Mouse (Mus musculus) heart, embryonic 15.5 days (tissue): ENCODE data around the gene Zfp110. TPM values are rescaled to one million over a fixed set of nuclear protein-coding genes. Genes with fewer than 3 reads are reported as not detected.
"Not testable (repeated sequence)": the region's sequence is repeated elsewhere in the genome, so short reads cannot be mapped to it uniquely, and the experiment has no call there.

Experiments
- ATAC-seq: fragments of 200-750 bp; cut with Nextera tagmentation; replicated peaks from 2 replicates; pipeline ENCODE4 v1.8.0; 2017; ENCODE audit warnings: low read depth, moderate TSS enrichment; ENCODE audit not compliant: insufficient number of reproducible peaks, insufficient read depth, low FRiP score
- H3K27ac ChIP-seq: fragments of 300-500 bp; sonication (generic); 2 replicates; pipeline ENCODE4 v1.5.1; 2015; ENCODE audit warnings: mild to moderate bottlenecking, inconsistent platforms
- H3K27me3 ChIP-seq: fragments of 300-500 bp; sonication (generic); 2 replicates; pipeline ENCODE4 v1.6.1; 2015; ENCODE audit warnings: inconsistent platforms
- H3K36me3 ChIP-seq: fragments of 300-500 bp; sonication (generic); 2 replicates; pipeline ENCODE4 v1.6.1; 2015; ENCODE audit warnings: mild to moderate bottlenecking, inconsistent platforms
- H3K4me1 ChIP-seq: fragments of 300-500 bp; sonication (generic); replicated peaks from 2 replicates; pipeline ENCODE4 v1.6.1; 2015; ENCODE audit warnings: inconsistent platforms
- H3K4me2 ChIP-seq: fragments of 300-500 bp; sonication (generic); 2 replicates; pipeline ENCODE4 v1.6.1; 2015; ENCODE audit warnings: inconsistent platforms, mild to moderate bottlenecking, moderate library complexity
- H3K4me3 ChIP-seq: fragments of 300-500 bp; sonication (generic); 2 replicates; pipeline ENCODE4 v1.5.1; 2015; ENCODE audit warnings: mild to moderate bottlenecking, inconsistent platforms
- H3K9ac ChIP-seq: fragments of 300-500 bp; sonication (generic); 2 replicates; pipeline ENCODE4 v1.6.1; 2015; ENCODE audit warnings: mild to moderate bottlenecking, inconsistent platforms
- H3K9me3 ChIP-seq: fragments of 300-500 bp; sonication (generic); replicated peaks from 2 replicates; pipeline ENCODE4 v1.6.1; 2016; ENCODE audit warnings: inconsistent platforms
- WGBS: fragments of 180-500 bp; shearing (Covaris S2); methylation state at CpG from one replicate; pipeline ENCODE4 v1.1.7; 2015; ENCODE audit warnings: mixed read lengths; 5-methylcytosine and 5-hydroxymethylcytosine counted together
- polyA plus RNA-seq: library from polyadenylated mRNA; unstranded; fragments of >200 nt; fragmentation: Nextera tagmentation; extraction: Ambion mirVana; gene quantifications from 2 replicates; pipeline ENCODE4 v1.2.1, GENCODE M21; 2015

The Zfp110 gene
- polyA plus RNA-seq, 1 experiment from 2014 or later: 22.1 TPM

GRCm38 (mm10) chr7:12835193-12835671 is 671 bp downstream of the Zfp110 start:
- peak overlapping the region; percentile 78 for H3K27ac ChIP-seq

GRCm38 (mm10) chr7:12835779-12836178 is 1.2 kb downstream of the Zfp110 start:
- Histone ChIP-seq H3K9me3 (peaks cover 29% of the 10 kb centered on the region), H3K27ac (no peak overlapping the region), H3K4me2 (peak overlapping the region; percentile 73), H3K4me3 (peak overlapping the region; percentile 63), H3K36me3 (peaks cover 47% of the 10 kb centered on the region), H3K27me3 (no peaks in the 10 kb centered on the region), H3K9ac (no peak overlapping the region), H3K4me1 (peaks cover 6% of the 10 kb centered on the region; the same call in 1 of the 2 replicates)
- 92% methylated on average over 4 of the region's 4 CpGs for WGBS
- no peak for ATAC-seq

More at GRCm38 (mm10) chr7:12835193-12835671, 671 bp downstream of the Zfp110 start:
- H3K36me3 ChIP-seq: peaks cover 42% of the 10 kb centered on the region
- H3K9ac ChIP-seq: peak overlapping the region; percentile 60
- peaks cover 25% of the 10 kb centered on the region for H3K9me3 ChIP-seq
- 36% methylated on average over 13 of the region's 13 CpGs for WGBS
- H3K4me1 ChIP-seq: peaks cover 6% of the 10 kb centered on the region; the same call in 1 of the 2 replicates
- H3K27me3 ChIP-seq: no peaks in the 10 kb centered on the region
- peak overlapping the region; percentile 73 for H3K4me2 ChIP-seq
- peak; percentile 16; the same call in 1 of the 2 replicates for ATAC-seq
- H3K4me3 ChIP-seq: peak overlapping the region; percentile 63

- WGBS: 25% methylated on average over 3 of the region's 3 CpGs
- H3K36me3 ChIP-seq: no peaks in the 10 kb centered on the region
- H3K4me3 ChIP-seq: no peak overlapping the region
Measured at GRCm38 (mm10) chr7:12874301-12874700, 39.7 kb downstream of the Zfp110 start.

GRCm38 (mm10) chr7:12880036-12880435 is 45.5 kb downstream of the Zfp110 start:
- no peak for ATAC-seq
- Histone ChIP-seq H3K4me3 (no peak overlapping the region), H3K9ac (no peak overlapping the region)

More at GRCm38 (mm10) chr7:12874301-12874700, 39.7 kb downstream of the Zfp110 start:
- H3K9me3 ChIP-seq: no peaks in the 10 kb centered on the region
- ATAC-seq: no peak
- H3K9ac ChIP-seq: no peak overlapping the region
- no peak overlapping the region for H3K4me2 ChIP-seq
- no peak overlapping the region for H3K27ac ChIP-seq
- H3K27me3 ChIP-seq: no peaks in the 10 kb centered on the region
- H3K4me1 ChIP-seq: no peaks in the 10 kb centered on the region

GRCm38 (mm10) chr7:12880497-12880896 is 45.9 kb downstream of the Zfp110 start:
- peak overlapping the region; percentile 18; the same call in 1 of the 2 replicates for H3K9ac ChIP-seq
- ATAC-seq, H3K9me3 ChIP-seq, H3K27me3 ChIP-seq, H3K27ac ChIP-seq, H3K4me1 ChIP-seq: not testable (repeated sequence)
- H3K36me3 ChIP-seq: peaks cover 12% of the 10 kb centered on the region
- 41% methylated on average over 8 of the region's 8 CpGs for WGBS
- peak overlapping the region; percentile 74 for H3K4me2 ChIP-seq
- peak overlapping the region; percentile 84 for H3K4me3 ChIP-seq

More at GRCm38 (mm10) chr7:12880036-12880435, 45.5 kb downstream of the Zfp110 start:
- Histone ChIP-seq H3K9me3 (no peaks in the 10 kb centered on the region; the same call in 1 of the 2 replicates), H3K4me1 (peaks cover 8% of the 10 kb centered on the region), H3K27ac (no peak overlapping the region), H3K36me3 (peaks cover 7% of the 10 kb centered on the region; the same call in 1 of the 2 replicates), H3K27me3 (no peaks in the 10 kb centered on the region), H3K4me2 (no peak overlapping the region)

GRCm38 (mm10) chr7:12880911-12881660 is 46.5 kb downstream of the Zfp110 start, which contains the start of gene Zfp128:
Gene Zfp128, plus strand, starts transcription at chr7:12881177.
- Histone ChIP-seq H3K4me1 (peaks cover 8% of the 10 kb centered on the region), H3K36me3 (peaks cover 18% of the 10 kb centered on the region), H3K9me3 (no peaks in the 10 kb centered on the region; the same call in 1 of the 2 replicates), H3K4me2 (peak within 1 kb of the TSS; percentile 74), H3K4me3 (peak within 1 kb of the TSS; percentile 84), H3K27ac (peak within 1 kb of the TSS; percentile 38), H3K27me3 (no peaks in the 10 kb centered on the region), H3K9ac (peak within 1 kb of the TSS; percentile 71)
- peak; percentile 100 for ATAC-seq
- under 1% methylated on average over 35 of the region's 35 CpGs for WGBS

GRCm38 (mm10) chr7:12886563-12887266 is 52.2 kb downstream of the Zfp110 start:
- no peak overlapping the region for H3K27ac ChIP-seq
- no peak overlapping the region for H3K4me2 ChIP-seq
- no peak overlapping the region for H3K9ac ChIP-seq
- no peaks in the 10 kb centered on the region for H3K9me3 ChIP-seq
- H3K27me3 ChIP-seq: no peaks in the 10 kb centered on the region
- H3K4me1 ChIP-seq: peaks cover 5% of the 10 kb centered on the region
- ATAC-seq: no peak
- 89% methylated on average over 12 of the region's 12 CpGs for WGBS
- H3K4me3 ChIP-seq: no peak overlapping the region
- H3K36me3 ChIP-seq: peaks cover 64% of the 10 kb centered on the region

GRCm38 (mm10) chr7:12887585-12887984 is 53.0 kb downstream of the Zfp110 start:
- WGBS: 83% methylated on average over 5 of the region's 5 CpGs
- ATAC-seq: no peak
- H3K4me3 ChIP-seq: no peak overlapping the region
- peaks cover 71% of the 10 kb centered on the region for H3K36me3 ChIP-seq
- no peaks in the 10 kb centered on the region for H3K27me3 ChIP-seq
- no peak overlapping the region for H3K27ac ChIP-seq
- H3K9ac ChIP-seq: no peak overlapping the region
- H3K9me3 ChIP-seq: no peaks in the 10 kb centered on the region
- no peaks in the 10 kb centered on the region for H3K4me1 ChIP-seq
- H3K4me2 ChIP-seq: no peak overlapping the region

- no peak overlapping the region for H3K4me2 ChIP-seq
- 89% methylated on average over 14 of the region's 14 CpGs for WGBS
- H3K4me1 ChIP-seq: no peaks in the 10 kb centered on the region
- no peaks in the 10 kb centered on the region for H3K27me3 ChIP-seq
- no peak for ATAC-seq
- H3K9me3 ChIP-seq: no peaks in the 10 kb centered on the region
- H3K27ac ChIP-seq: no peak overlapping the region
- H3K36me3 ChIP-seq: peaks cover 55% of the 10 kb centered on the region
- no peak overlapping the region for H3K9ac ChIP-seq
- no peak overlapping the region for H3K4me3 ChIP-seq
Measured at GRCm38 (mm10) chr7:12890928-12891327, 56.4 kb downstream of the Zfp110 start.

- H3K9ac ChIP-seq: no peak overlapping the region
- no peaks in the 10 kb centered on the region for H3K9me3 ChIP-seq
- 77% methylated on average over 1 of the region's 1 CpGs for WGBS
- no peak overlapping the region for H3K27ac ChIP-seq
- no peaks in the 10 kb centered on the region for H3K4me1 ChIP-seq
- H3K4me2 ChIP-seq: no peak overlapping the region
- no peak for ATAC-seq
- H3K27me3 ChIP-seq: no peaks in the 10 kb centered on the region
- H3K36me3 ChIP-seq: peaks cover 51% of the 10 kb centered on the region
- H3K4me3 ChIP-seq: no peak overlapping the region
Measured at GRCm38 (mm10) chr7:12891334-12891733, 56.8 kb downstream of the Zfp110 start.

- WGBS: 6% methylated on average over 36 of the region's 36 CpGs
- peak within 1 kb of the TSS; percentile 85 for H3K4me3 ChIP-seq
- H3K4me2 ChIP-seq: peak within 1 kb of the TSS; percentile 65
- H3K9me3 ChIP-seq: no peaks in the 10 kb centered on the region
- peak; percentile 99 for ATAC-seq
- no peaks in the 10 kb centered on the region for H3K27me3 ChIP-seq
- H3K36me3 ChIP-seq: no peaks in the 10 kb centered on the region
- peaks cover 10% of the 10 kb centered on the region for H3K4me1 ChIP-seq
- H3K27ac ChIP-seq: peak within 1 kb of the TSS; percentile 68
- peak within 1 kb of the TSS; percentile 71 for H3K9ac ChIP-seq
Measured at GRCm38 (mm10) chr7:12897655-12898410, 63.3 kb downstream of the Zfp110 start, which contains the start of gene Zscan22. Gene Zscan22, plus strand, starts transcription at chr7:12897815.
